Mouse (Mus musculus): ENCODE results near the gene Mrpl12. TPM values are rescaled to one million over a fixed set of nuclear protein-coding genes. Genes with fewer than 3 reads are reported as not detected.

Mrpl12 gene
- total RNA-seq, 2 experiments from 2014 or later, result 66.1 to 68.3 TPM

DNA sequence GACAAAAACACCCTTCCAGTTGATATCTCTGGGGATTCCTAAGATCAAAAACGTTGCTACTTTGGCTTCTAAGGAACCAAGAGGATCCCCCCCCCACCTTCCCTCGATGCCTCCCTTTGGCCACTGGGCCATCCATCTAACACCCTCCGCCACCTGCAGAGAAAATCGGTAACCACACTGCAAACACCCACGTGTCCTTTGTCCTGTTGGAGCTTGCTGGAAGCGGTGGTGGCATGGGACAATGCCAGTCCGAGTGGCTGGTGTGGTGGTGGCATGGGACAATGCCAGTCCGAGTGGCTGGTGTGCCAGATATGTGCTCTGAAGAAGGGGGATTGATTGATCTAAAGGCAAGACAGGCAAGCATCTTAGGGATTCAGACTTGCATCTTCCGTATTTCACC, 47.2 kb downstream of the Mrpl12 start:
- no peak overlapping the region for H3K27ac ChIP-seq
- no peak for TF ChIP-seq CTCF (IDR thresholded peaks at IDR 0.05)
- no peak for DNase-seq (ENCODE audit: extremely low spot score in 1 of 2, low spot score in 2 of 2)
- no peak overlapping the region for H3K4me3 ChIP-seq
- intact Hi-C loops (cut with DNase I), result no loop called here

DNA sequence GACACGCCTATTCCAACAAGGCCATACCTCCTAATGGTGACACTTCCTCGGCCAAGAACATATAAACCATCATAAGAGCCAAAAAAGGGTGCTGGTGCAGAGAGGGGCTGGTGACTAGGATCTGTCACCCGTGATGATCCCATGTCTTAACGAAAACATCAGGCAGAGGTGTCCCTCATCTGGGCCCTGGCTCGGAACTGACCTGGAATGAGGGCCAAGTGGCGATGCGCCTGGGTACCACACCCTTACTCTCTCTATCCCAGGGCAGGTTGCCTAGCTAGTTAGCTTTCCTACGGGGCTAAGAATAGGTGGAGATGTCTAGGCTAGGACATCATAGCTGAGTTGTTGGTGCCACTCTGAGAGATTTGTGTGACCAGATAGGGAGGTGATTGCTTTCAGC, 49.7 kb downstream of the Mrpl12 start:
- intact Hi-C loops (cut with DNase I), result no loop called here
- H3K27ac ChIP-seq, result no peak overlapping the region
- no peak for TF ChIP-seq CTCF (IDR thresholded peaks at IDR 0.05)

DNA sequence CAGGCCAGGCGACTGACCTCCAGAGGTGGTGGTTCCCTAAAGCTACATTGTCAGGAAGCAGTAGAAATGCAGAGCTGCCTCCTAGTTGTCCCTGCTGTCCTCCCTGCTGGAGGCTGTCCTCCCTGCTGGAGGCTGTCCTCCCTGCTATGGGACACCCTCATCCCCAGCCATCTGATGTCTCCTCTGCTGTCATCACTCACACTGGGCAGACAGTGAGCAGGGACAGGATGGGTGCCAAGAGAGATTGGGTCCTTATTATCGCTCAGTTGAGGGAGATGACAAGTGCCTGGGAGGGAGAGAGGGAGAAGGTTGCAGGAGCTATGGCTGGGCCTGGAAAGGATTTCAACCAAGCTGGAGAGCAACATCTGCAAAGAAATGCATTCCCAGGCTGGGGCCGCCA, 50.7 kb downstream of the Mrpl12 start:
- TF ChIP-seq CTCF (IDR thresholded peaks at IDR 0.05), result no peak
- H3K4me3 ChIP-seq, result no peak overlapping the region
- DNase-seq (ENCODE audit: extremely low spot score in 1 of 2, low spot score in 2 of 2), result no peak
- H3K27ac ChIP-seq, result no peak overlapping the region
- intact Hi-C loops (cut with DNase I), result no loop called here

More for the DNA sequence above, 49.7 kb downstream of the Mrpl12 start:
- no peak overlapping the region for H3K4me3 ChIP-seq
- no peak for DNase-seq (ENCODE audit: extremely low spot score in 1 of 2, low spot score in 2 of 2)

DNA sequence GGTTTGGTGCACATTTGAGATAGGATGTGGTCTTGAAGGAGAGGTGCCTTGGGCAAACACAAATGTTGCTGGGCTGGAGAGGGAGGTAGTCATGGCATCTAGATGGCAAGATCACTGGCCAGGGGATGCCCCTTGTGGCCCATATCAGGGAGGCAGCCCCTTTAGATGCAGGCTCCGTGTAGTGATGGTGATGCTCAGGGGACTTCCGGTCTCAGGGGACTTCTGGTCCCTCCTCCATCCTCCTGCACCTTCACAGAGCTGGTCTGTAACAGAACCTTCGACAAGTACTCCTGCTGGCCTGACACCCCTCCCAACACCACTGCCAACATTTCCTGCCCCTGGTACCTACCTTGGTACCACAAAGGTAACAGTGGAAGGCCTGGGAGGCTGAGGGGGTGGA, 51.4 kb downstream of the Mrpl12 start:
- DNase-seq (ENCODE audit: extremely low spot score in 1 of 2, low spot score in 2 of 2), result no peak
- intact Hi-C loops (cut with DNase I), result no loop called here
- Histone ChIP-seq H3K27ac (no peak overlapping the region), H3K4me3 (no peak overlapping the region)
- TF ChIP-seq CTCF (IDR thresholded peaks at IDR 0.05), result no peak

DNA sequence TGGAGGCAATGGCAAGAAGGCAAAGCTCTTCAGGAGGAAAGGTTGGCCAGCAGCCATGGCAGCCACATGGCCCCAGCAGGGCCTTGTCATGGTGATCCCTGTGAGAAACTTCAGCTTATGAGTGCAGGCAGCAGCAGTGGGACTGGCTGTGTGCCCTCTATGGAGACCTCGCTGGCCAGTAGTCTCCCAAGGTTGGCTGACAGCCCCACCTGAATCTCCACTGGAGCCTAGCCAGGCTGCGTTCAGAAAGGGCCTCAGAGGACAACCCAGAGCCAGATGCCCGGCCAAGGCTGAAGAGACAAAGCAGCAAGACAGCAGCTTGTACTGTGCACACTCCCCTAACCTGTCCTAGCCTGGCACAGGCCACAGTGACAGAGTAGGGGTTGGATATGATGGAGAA, 54.1 kb downstream of the Mrpl12 start:
- DNase-seq (ENCODE audit: extremely low spot score in 1 of 2, low spot score in 2 of 2), result no peak
- intact Hi-C loops (cut with DNase I), result no loop called here
- no peak for TF ChIP-seq CTCF (IDR thresholded peaks at IDR 0.05)
- no peak overlapping the region for H3K27ac ChIP-seq
- no peak overlapping the region for H3K4me3 ChIP-seq

Other genes with a start within 250 kb of the Mrpl12 start
- gene Actg1, start 136.1 kb upstream of the Mrpl12 start, total RNA-seq (2021), result 1,000 to 10,000 TPM; 1,100 to 1,129 TPM
- gene Fscn2, start 123.1 kb upstream of the Mrpl12 start, total RNA-seq (2021), result under 1 TPM in 1 of 2 experiments, not detected in 1; 0.25 TPM
- 10 to 100 TPM; 16.1 to 17.6 TPM for gene Faap100, start 105.8 kb upstream of the Mrpl12 start, total RNA-seq (2021)
- gene Nploc4, start 46.9 kb upstream of the Mrpl12 start, total RNA-seq (2021), result 10 to 100 TPM; 70.9 to 72.4 TPM
- gene Tspan10, start 42.0 kb upstream of the Mrpl12 start, total RNA-seq (2021), result 1 to 10 TPM in 1 of 2 experiments, not detected in 1; 3.8 TPM
- 1 to 10 TPM in 1 of 2 experiments, under 1 TPM in 1; 0.45 to 1.1 TPM for gene Pde6g, start 31.1 kb upstream of the Mrpl12 start, total RNA-seq (2021)
- 10 to 100 TPM; 13.8 to 15.8 TPM for gene Oxld1, start 26.5 kb upstream of the Mrpl12 start, total RNA-seq (2021)
- gene Ccdc137, start 26.5 kb upstream of the Mrpl12 start, total RNA-seq (2021), result 10 to 100 TPM; 28.4 to 28.5 TPM
- 10 to 100 TPM; 47.9 to 51.9 TPM for gene Arl16, start 17.0 kb upstream of the Mrpl12 start, total RNA-seq (2021)
- gene Slc25a10, start 7.2 kb downstream of the Mrpl12 start, total RNA-seq (2021), result 10 to 100 TPM; 17.7 to 21.3 TPM
- gene Gcgr, start 46.1 kb downstream of the Mrpl12 start, total RNA-seq (2021), result not detected
- gene Mcrip1, start 65.1 kb downstream of the Mrpl12 start, total RNA-seq (2021), result 10 to 100 TPM; 68.3 to 83.2 TPM
- gene Ppp1r27, start 66.5 kb downstream of the Mrpl12 start, total RNA-seq (2021), result not detected
- 100 to 1,000 TPM; 114 to 120 TPM for gene P4hb, start 88.6 kb downstream of the Mrpl12 start, total RNA-seq (2021)
- 100 to 1,000 TPM; 290 to 300 TPM for gene Arhgdia, start 97.0 kb downstream of the Mrpl12 start, total RNA-seq (2021)
- 10 to 100 TPM; 56.4 to 64.1 TPM for gene Alyref, start 113.8 kb downstream of the Mrpl12 start, total RNA-seq (2021)
- gene Anapc11, start 113.8 kb downstream of the Mrpl12 start, total RNA-seq (2021), result 10 to 100 TPM; 92.9 to 93.0 TPM
- under 1 TPM in 1 of 2 experiments, not detected in 1; 0.95 TPM for gene Npb, start 123.9 kb downstream of the Mrpl12 start, total RNA-seq (2021)
- 100 to 1,000 TPM; 133 to 140 TPM for gene Pcyt2, start 133.3 kb downstream of the Mrpl12 start, total RNA-seq (2021)
- 10 to 100 TPM; 43.2 to 45.3 TPM for gene Sirt7, start 140.6 kb downstream of the Mrpl12 start, total RNA-seq (2021)
- gene Mafg, start 149.0 kb downstream of the Mrpl12 start, total RNA-seq (2021), result 100 to 1,000 TPM; 104 to 107 TPM
- 1 to 10 TPM; 2.4 to 3.1 TPM for gene Pycr1, start 159.2 kb downstream of the Mrpl12 start, total RNA-seq (2021)
- 1 to 10 TPM; 6.9 to 8.8 TPM for gene Myadml2, start 163.5 kb downstream of the Mrpl12 start, total RNA-seq (2021)
- gene Notum, start 176.6 kb downstream of the Mrpl12 start, total RNA-seq (2021), result 1 to 10 TPM; 4.0 to 7.2 TPM
- gene Aspscr1, start 188.4 kb downstream of the Mrpl12 start, total RNA-seq (2021), result 10 to 100 TPM; 47.4 to 54.9 TPM
- 10 to 100 TPM; 18.9 to 21.3 TPM for gene Cenpx, start 229.1 kb downstream of the Mrpl12 start, total RNA-seq (2021)
- gene Lrrc45, start 229.3 kb downstream of the Mrpl12 start, total RNA-seq (2021), result 10 to 100 TPM; 61.4 to 62.3 TPM
- gene Rac3, start 236.9 kb downstream of the Mrpl12 start, total RNA-seq (2021), result 10 to 100 TPM; 34.0 to 39.6 TPM
- 1 to 10 TPM; 7.1 to 8.4 TPM for gene Dcxr, start 242.7 kb downstream of the Mrpl12 start, total RNA-seq (2021)
- gene Cbr2, start 247.5 kb downstream of the Mrpl12 start, total RNA-seq (2021), result 1 to 10 TPM; 1.9 to 3.0 TPM

Measured in left cerebral cortex, adult 2 months (tissue).